Mouse (Mus musculus) layer of hippocampus, adult 9-11 months (tissue): ENCODE results near the gene Zfp575.
"Not testable (repeated sequence)": the region's sequence is repeated elsewhere in the genome, so short reads cannot be mapped to it uniquely, and the experiment has no call there.

ENCODE experiments used
- DNase-seq: peaks from one replicate; pipeline ENCODE4 v3.0.0; 2022

The Zfp575 gene

DNA sequence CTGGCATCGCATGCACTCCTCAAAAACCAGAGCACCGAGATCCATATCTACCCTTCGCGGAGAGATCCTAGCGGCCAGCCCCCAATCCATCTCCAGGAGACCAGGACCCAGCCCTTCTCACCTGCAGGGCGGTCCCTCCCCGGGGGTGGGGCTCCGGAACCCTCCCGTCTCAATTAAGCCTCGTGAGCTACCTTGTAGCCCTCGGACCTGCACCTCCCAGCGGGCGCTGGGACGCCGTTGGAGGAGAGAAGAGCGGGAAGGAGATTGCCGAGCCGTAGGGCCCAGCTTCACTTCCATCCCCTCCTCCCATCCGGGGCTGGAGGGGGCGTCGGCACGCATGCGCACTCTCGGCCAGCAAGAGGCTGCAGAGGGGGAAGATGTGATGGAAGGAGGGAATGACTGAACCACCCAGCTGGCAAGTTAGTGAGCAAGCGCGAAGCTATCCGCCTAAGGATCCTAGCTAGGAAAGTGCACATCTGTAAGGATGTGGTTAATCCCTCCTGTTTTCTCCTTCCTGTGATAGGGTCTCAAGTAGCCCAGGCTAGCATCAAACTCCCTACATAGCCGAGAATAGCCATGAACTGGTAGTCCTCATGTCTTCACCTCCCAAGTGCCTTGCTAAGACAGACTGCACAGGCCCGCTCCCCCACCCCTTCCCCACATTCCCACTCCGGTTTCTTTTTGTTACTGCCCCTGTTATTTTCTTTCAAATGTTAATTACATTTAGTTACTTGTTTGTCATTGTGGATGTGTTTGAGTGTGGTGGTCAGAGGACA is at the start of gene Zfp575, which contains the start of gene Ethe1:
Zfp575 (minus strand) TSS at position 312 of the 776 bp plus-strand sequence.
Ethe1 (plus strand) TSS at position 214 of the 776 bp plus-strand sequence.
- DNase-seq: peak; percentile 76

- DNase-seq: no peak
Measured at GRCm38 (mm10) chr7:24637046-24637445, 49.6 kb upstream of the Zfp575 start.

- no peak for DNase-seq
Measured at GRCm38 (mm10) chr7:24636264-24636663, 48.8 kb upstream of the Zfp575 start, which contains the start of gene Lypd3. TSS of gene Lypd3 (plus strand) at chr7:24636550.

DNA sequence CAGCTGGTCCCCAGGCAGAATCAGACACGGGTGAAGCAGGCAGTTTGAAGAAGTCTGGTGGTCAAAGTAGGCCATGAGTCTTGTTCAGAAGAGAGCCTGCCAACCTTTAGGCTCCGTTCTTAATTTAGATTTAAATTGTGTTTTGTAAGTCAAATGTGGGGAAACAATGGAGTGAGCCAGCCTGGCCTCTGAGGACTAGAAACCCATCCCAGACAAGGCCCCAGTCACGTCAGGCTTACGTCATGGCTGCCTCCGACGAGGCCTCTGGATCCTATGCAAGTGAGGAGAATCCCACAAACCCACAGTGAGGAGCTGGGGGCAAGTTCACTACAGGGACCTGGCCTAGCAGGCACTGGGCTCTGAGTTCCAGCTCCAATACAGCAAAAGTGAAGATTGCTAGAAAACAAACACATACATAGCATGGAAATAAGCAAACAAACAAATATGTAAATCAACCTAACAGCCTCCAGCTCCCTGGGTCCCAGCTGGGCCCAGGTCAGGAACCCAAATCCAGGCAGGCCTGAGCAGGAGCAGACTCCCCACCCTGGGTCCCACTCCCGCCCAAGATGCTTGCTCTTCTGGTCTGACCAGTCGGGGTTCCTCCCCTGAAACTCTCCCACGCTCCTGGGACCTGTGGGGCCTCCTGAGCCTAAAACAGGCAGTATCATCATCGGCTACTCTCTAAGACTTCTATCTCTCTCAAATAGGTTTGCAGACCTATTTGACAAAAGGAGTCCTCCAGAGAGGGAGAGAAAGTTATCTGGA is 42.9 kb upstream of the Zfp575 start:
- DNase-seq: no peak

GRCm38 (mm10) chr7:24629672-24630071 is 42.2 kb upstream of the Zfp575 start:
- no peak for DNase-seq

- DNase-seq: peak; percentile 72
Measured at GRCm38 (mm10) chr7:24628685-24629610, 41.5 kb upstream of the Zfp575 start.

GRCm38 (mm10) chr7:24622967-24623366 is 35.5 kb upstream of the Zfp575 start:
- DNase-seq: no peak

DNA sequence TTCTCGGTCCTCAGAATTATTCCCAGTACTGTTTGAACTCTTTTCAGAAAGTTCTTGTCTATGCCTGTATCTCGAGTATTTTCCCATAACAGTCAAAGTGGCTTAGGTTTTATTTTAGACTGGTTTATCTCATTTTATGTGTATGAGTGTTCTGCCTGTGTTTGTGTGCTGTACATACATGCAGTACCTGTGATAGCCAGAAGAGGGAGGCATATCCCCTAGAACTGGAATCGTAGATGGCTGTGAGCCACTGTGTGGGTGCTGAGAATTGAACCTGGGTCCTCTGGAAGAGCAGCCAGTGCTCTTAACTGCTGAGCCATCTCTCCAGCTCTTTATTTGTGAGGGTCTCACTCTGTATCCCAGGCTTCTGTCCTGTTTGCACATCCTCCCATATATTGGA is 33.8 kb upstream of the Zfp575 start:
- no peak for DNase-seq

DNA sequence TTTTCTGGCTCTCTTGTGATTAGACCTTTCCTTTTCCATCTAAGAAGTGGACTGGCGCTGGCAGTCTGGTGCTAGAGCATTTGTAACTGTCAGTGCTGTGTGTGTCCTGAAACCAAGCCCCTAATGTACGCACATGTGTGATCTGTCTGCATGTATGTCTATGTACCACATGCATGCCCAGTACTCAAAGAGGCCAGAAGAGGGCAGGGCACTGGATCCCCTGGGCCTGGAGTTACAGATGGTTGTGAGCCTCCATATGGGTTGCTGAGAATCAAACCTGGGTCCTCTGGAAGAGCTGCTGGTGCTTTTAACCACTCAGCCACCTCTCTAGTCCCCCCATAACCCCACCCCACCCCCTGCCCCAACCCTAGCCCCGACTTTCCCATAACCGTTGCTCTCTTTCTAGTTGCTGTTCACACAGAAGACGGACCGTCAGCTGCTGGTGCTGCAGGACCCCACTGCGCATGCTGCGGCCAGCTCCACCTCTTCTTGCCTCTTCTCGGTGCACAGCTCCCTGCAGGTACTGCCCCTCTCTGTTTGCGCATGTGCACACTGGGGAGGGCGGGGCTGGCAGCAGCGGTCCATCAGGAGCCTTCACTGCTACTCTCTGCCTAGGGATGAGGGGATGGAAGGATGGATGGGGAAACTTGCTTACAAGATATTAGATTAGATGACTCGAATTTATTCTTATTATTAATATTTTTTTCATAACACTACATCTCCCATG is 32.4 kb upstream of the Zfp575 start:
- no peak for DNase-seq

GRCm38 (mm10) chr7:24618374-24618773 is 30.9 kb upstream of the Zfp575 start:
- not testable (repeated sequence) for DNase-seq

DNA sequence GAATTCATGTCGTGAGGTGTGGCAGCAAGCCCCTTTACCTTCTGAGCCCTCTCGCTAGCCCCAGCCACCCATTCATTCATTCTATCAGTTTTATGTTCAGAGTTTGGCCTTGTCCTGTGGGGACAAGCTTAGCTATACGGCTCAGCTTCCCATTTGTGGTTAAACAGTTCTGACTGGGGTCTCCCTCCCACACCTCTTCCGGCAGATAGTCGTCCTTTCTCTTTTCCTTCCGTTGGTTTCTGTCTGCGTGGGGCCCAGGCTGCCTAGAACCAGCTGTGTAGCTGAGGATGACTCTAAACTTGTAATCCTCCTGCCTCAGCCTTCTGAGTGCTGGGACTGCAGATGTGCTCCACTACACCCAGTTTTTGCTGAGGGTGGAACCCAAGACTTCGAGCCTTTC is 30.3 kb upstream of the Zfp575 start:
- no peak for DNase-seq

- no peak for DNase-seq
Measured at GRCm38 (mm10) chr7:24614816-24615215, 27.4 kb upstream of the Zfp575 start.

DNA sequence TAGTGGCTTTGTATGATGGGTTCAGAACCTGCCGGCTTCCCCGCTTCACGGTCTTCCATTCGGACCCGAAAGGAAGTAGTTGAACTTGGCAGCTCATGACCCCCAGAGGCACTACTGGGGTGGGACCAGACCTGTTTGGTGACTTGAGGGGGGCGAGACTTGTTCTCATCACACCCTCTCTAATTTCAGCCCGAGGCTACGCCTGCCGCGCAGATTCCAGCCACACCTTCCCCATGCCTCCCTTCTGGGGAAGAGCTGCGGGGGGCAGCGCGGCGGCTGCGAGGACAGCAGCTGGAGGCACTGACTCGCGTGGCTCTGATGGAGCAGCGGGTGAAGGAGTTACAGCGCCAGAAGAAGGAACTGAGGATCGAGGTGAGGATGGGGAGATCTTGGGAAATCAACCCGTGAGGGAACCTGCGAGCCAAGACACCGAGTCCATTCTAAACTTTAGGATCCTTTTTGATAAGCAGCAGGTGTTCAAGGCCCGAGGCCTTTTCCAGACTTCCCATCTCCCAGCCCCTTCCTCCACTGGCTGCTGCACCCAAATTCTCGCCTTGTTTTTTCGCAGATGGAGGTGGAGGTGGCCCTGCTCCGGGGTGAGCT is 25.0 kb upstream of the Zfp575 start:
- DNase-seq: no peak

DNA sequence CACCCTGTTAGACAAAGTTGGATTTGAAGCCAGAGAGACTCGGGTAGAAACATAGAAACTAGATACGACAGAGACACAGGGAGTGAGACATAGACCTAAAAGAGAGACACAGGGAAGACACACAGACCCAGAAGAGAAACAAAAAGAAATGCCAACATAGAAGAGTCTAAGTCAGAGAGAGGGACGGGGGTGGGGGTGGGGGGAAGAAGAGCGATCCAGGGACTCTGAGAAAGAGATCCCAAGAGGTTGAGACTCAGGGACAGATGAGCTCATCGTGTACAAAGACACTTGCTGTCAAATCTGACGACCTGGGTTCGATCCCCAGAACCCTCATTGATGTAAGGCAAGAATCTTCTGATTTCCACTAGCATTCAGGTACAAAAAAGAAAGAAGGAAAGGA is 24.3 kb upstream of the Zfp575 start:
- no peak for DNase-seq

DNA sequence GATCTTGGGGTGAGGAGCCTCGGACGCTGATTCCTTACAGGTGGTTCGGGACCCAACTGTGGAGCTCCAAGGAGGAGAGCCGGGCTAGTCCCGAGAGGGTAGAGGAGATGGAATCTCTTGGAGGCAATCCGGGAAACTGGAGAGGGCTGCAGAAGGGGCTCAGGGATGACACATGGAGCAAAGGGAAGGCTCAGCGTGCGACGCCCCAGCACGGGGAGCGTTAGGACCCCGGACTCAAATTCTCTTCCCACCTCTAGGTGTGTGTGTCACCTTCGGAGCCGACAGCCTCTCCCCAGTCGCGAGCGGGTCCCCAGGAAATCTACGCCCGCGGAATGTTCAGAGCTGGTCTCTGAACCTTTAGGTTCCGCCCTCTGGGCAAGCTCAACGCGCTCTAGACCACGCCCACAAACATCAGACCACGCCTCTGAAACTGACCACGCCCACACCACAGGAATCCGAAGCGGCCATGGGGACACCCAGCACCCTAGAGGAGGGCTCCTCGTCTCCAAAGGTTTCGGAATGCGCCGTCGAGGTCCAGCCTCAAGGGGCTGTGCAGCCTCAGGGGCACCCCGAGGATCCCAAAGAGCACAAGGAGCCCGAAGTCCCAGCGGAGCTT is 23.5 kb upstream of the Zfp575 start:
- peak; percentile 63 for DNase-seq

DNA sequence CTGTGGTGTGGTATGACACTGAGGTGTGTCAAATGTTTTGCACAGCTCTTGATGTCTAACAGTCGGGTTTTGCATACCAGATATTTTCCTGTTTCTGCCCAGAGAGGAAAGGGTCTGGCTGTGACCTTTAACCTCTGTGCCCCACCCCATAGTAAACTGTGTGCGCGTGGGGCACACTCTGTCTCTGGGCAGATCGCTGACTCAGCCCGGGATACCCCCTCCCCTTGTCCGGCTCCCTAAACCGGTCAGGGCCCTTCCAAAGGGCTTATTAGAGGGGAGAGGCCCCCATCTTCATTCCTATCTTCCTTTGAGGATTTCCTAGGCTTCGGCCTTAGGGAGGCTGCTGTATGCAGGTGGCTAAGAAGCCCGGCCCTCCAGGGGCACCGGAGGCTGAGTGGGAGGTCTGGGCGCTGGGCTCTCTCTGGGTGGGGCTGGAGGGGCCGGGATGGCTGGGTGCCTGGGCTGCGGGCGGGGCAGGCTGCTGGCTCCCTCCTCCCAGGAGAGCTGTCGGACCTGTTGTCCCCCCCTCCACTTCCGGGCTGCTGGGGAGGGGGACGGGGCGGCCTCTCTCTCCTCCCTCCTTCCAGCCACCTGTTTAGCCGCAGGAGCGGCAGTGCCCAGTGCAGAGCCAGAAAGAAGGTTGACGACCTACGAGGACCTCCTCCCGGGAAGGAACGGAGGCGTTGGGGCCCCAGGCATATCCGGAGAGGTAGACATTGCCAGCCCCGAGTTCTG is 22.9 kb upstream of the Zfp575 start, which contains the start of gene Phldb3:
Phldb3 (plus strand) TSS at position 620 of the 735 bp plus-strand sequence.
- DNase-seq: no peak

- no peak for DNase-seq
Measured at GRCm38 (mm10) chr7:24608561-24608960, 21.1 kb upstream of the Zfp575 start.

- DNase-seq: peak; percentile 56
Measured at GRCm38 (mm10) chr7:24608017-24608416, 20.6 kb upstream of the Zfp575 start.

GRCm38 (mm10) chr7:24606046-24606445 is 18.6 kb upstream of the Zfp575 start:
- no peak for DNase-seq

DNA sequence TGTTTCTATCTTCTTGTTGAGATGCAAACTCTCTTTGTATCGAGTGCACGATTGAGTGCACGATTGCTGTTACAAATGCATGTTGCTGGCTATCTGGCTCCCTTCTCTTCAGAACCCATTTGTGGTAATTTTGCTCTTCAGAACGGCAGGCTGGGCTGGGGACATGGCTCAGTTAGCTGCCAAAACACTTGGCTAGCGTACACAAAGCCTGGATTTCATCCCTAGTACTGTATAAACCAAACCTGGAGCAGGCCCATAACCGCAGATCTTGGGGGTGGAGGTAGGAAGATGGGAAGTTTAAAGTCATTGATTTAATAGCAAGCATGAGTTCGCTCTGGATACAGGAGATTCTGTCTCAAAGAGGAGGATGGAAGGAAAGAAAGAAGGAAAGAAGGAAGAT is 18.1 kb upstream of the Zfp575 start:
- DNase-seq: no peak
